Mouse (Mus musculus) cerebellum, adult 18-20 months (tissue): Measurements from ENCODE around the gene Malsu1.

Experiments
- DNase-seq, 2 experiments: peaks; one replicate each; pipeline ENCODE4 v3.0.0; 2021

Gene Malsu1

GRCm38 (mm10) chr6:49077894-49078293 is 4.3 kb downstream of the Malsu1 start:
- no peak for DNase-seq

- no peak for DNase-seq
These were observed 5.7 kb downstream of the Malsu1 start for GRCm38 (mm10) chr6:49079313-49079712.

- DNase-seq = no peak
These were observed 9.4 kb downstream of the Malsu1 start for GRCm38 (mm10) chr6:49083008-49083407.

- DNase-seq = no peak
These were observed 21.4 kb downstream of the Malsu1 start for GRCm38 (mm10) chr6:49094968-49095367.

- DNase-seq = peak; percentile 32 to 51
These were observed 22.8 kb downstream of the Malsu1 start for GRCm38 (mm10) chr6:49096421-49096820.

- DNase-seq = peak; percentile 77 to 80
These were observed 23.4 kb downstream of the Malsu1 start for GRCm38 (mm10) chr6:49096933-49097461.

- DNase-seq = peak; percentile 48 to 52
These were observed 24.1 kb downstream of the Malsu1 start for GRCm38 (mm10) chr6:49097596-49098110.

GRCm38 (mm10) chr6:49099086-49099485 is 25.5 kb downstream of the Malsu1 start:
- DNase-seq = no peak

- DNase-seq = peak; percentile 46 to 55
These were observed 33.3 kb downstream of the Malsu1 start for GRCm38 (mm10) chr6:49106746-49107500.

- no peak for DNase-seq
These were observed 35.6 kb downstream of the Malsu1 start for GRCm38 (mm10) chr6:49109196-49109595.

GRCm38 (mm10) chr6:49113895-49114294 is 40.3 kb downstream of the Malsu1 start:
- no peak for DNase-seq

GRCm38 (mm10) chr6:49114457-49114856 is 40.9 kb downstream of the Malsu1 start:
- no peak for DNase-seq

GRCm38 (mm10) chr6:49115550-49115949 is 42.0 kb downstream of the Malsu1 start:
- no peak for DNase-seq

GRCm38 (mm10) chr6:49116241-49116640 is 42.6 kb downstream of the Malsu1 start:
- DNase-seq = no peak

- no peak for DNase-seq
These were observed 44.9 kb downstream of the Malsu1 start for GRCm38 (mm10) chr6:49118446-49118845.

- DNase-seq = no peak
These were observed 46.0 kb downstream of the Malsu1 start for GRCm38 (mm10) chr6:49119462-49120135.

GRCm38 (mm10) chr6:49120370-49120769 is 46.8 kb downstream of the Malsu1 start:
- no peak for DNase-seq

GRCm38 (mm10) chr6:49130328-49130727 is 56.7 kb downstream of the Malsu1 start:
- DNase-seq = no peak

- DNase-seq = no peak
These were observed 58.3 kb downstream of the Malsu1 start for GRCm38 (mm10) chr6:49131855-49132254.

GRCm38 (mm10) chr6:49132352-49133090 is 58.9 kb downstream of the Malsu1 start:
- no peak for DNase-seq
